Mouse (Mus musculus) megakaryocyte, embryonic 14.5 days (primary cell): Measurements from ENCODE around the gene Vsx2. TPM values are rescaled to one million over a fixed set of nuclear protein-coding genes. Genes with fewer than 3 reads are reported as not detected.

ENCODE experiments used
- H3K27me3 ChIP-seq: replicated peaks from 2 replicates; pipeline ENCODE3; 2012; ENCODE audit warnings: inconsistent platforms
- H3K36me3 ChIP-seq: replicated peaks from 2 replicates; pipeline ENCODE3; 2012; ENCODE audit warnings: low read length, inconsistent platforms, mixed read lengths
- H3K4me1 ChIP-seq: 2 replicates; pipeline ENCODE4 v1.6.1; 2012; ENCODE audit warnings: inconsistent platforms
- H3K4me3 ChIP-seq: replicated peaks from 2 replicates; pipeline ENCODE3; 2012; ENCODE audit warnings: moderate library complexity, mild to moderate bottlenecking, inconsistent platforms
- H3K9me3 ChIP-seq: 2 replicates; pipeline ENCODE4 v1.6.1; 2012; ENCODE audit warnings: inconsistent platforms
- FLI1 ChIP-seq: IDR thresholded peaks from 2 replicates; pipeline ENCODE4 v1.6.1; 2012; ENCODE audit warnings: low read length, inconsistent platforms, mixed read lengths
- GATA1 ChIP-seq: IDR thresholded peaks from 3 replicates; pipeline ENCODE4 v1.6.1; 2012; ENCODE audit warnings: mixed read lengths, low read length, inconsistent platforms, borderline replicate concordance
- polyA plus RNA-seq: library from polyadenylated mRNA; stranded (reverse); fragments of >175 nt; gene quantifications from 2 replicates; pipeline ENCODE4 v1.2.3, GENCODE M21; 2012; ENCODE audit warnings: low replicate concordance; ENCODE audit not compliant: insufficient read depth

The Vsx2 gene
- polyA plus RNA-seq, 1 experiment, result not detected

DNA sequence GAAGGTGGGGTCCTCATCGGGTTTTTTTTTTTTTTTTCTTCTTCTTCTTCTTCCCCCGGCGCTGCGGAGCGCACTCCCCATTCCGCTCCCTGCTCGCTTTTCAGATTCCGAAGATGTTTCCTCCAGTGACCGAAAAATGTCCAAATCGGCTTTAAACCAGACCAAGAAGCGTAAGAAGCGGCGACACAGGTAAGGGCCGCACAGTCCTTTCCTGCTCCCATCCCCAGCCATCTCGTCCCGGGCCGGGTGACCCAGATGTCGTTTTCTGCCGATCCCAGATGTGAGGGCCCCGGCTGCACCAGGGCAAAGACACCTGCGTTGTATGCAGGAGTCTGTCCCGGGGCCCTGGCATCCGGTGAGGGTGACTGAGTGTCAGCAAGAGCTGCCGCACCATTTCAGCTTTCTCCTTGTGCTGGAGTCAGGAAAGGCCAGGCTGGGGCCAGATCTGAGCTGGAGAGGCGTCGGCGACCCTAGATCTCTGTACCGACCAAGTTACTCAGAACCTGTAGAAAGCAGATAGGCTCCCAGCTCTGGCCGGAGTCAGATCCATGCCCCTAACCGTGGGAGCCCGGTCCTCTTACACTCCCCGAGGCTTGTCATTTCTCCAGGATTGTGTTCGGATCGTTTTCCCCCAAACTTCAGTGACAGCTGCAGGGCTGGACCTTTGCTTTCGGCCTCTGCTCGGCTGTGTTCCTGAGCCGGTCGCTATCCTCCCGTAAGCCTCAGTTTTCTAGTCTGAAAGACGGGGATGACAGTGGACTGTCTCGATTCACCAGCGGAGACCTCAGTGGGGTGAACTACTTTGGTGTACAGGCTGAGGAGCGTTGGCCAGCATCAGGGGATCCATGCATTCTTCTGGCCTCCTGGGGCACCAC, 2.1 kb downstream of the Vsx2 start:
- TF ChIP-seq GATA1, result no peak
- TF ChIP-seq FLI1, result no peak
- Histone ChIP-seq H3K36me3 (no peaks in the 10 kb centered on the region), H3K9me3 (no peaks in the 10 kb centered on the region), H3K4me1 (peaks cover 34% of the 10 kb centered on the region), H3K4me3 (no peak overlapping the region), H3K27me3 (peaks cover 90% of the 10 kb centered on the region)

DNA sequence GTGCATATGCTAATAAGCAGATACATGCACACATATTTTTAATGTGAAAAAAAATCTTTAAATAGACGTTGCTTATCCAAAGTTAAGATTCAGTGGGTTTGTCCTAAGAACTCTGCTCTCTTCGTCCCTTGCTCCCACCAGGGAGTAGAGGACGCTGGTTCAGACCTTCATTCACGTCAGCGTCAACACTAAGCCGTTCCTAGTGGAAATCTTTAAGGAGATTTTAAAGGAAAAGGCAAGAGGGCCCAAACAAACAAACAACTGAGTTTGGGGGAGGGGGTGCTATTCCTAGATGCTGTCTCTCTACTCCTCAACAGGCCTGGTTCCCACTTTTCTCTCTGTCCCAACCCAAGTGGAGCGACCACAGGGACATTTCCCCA, 2.8 kb downstream of the Vsx2 start:
- peaks cover 34% of the 10 kb centered on the region for H3K4me1 ChIP-seq
- H3K27me3 ChIP-seq, result peaks cover 92% of the 10 kb centered on the region
- H3K9me3 ChIP-seq, result no peaks in the 10 kb centered on the region
- H3K36me3 ChIP-seq, result no peaks in the 10 kb centered on the region
- no peak for TF ChIP-seq GATA1
- H3K4me3 ChIP-seq, result no peak overlapping the region

DNA sequence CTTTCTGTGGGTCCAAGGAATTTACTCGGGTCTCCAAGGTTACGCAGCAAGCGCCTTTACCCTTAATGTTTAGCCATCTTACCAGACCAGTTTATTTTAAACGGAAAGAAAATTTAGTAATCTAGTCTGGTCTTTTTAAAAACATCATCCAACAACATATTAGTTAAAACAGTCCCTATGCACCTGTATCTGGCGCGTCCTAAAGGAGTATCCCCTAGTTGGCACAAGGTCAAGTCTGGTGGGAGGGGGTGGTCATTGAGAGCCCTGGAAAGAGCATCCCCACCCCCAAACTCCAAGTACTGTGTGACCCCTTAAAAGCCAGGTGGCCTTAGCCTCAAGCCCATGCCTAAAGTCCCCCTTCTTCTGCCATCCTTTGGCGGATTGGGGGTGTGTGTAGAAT, 3.5 kb downstream of the Vsx2 start:
- TF ChIP-seq FLI1 (no peak), GATA1 (no peak)
- Histone ChIP-seq H3K27me3 (peaks cover 91% of the 10 kb centered on the region), H3K4me1 (peaks cover 34% of the 10 kb centered on the region), H3K9me3 (no peaks in the 10 kb centered on the region), H3K4me3 (no peak overlapping the region), H3K36me3 (no peaks in the 10 kb centered on the region)

DNA sequence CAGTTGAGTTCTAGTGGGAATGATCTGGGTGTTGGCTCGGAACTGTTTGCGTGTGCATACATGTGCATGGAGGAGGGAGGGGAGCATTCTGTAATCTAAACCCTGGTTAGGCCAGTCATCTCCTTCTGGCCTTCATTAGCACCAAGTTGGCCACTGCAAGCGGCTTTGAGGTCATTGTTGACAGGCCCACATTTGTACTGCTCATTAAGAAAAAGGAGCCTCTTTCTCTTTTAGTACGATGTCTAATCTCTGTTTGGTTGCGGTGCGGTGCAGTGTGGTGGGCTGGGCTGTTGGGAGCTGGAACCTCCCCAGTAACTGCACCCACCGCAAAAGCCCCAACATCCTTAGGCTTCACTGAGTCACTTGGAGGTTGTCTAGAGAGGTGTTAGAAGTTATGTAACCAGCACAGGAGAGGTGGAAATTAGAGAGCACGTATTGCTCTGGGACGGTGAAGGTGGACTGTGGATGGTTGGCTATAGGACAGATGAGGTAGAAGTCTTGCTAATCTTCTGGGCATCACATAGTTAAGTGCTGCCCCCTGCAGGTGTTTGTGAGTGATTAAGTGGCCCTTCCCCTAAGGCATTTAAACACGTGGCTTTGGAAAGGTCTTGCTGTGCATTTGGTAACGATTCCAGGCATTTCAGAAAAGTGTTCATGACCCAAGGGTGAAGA, 8.3 kb downstream of the Vsx2 start:
- Histone ChIP-seq H3K4me3 (no peak overlapping the region), H3K9me3 (peaks cover 13% of the 10 kb centered on the region), H3K4me1 (no peaks in the 10 kb centered on the region), H3K27me3 (peaks cover 64% of the 10 kb centered on the region), H3K36me3 (no peaks in the 10 kb centered on the region)
- TF ChIP-seq GATA1 (no peak), FLI1 (no peak)

DNA sequence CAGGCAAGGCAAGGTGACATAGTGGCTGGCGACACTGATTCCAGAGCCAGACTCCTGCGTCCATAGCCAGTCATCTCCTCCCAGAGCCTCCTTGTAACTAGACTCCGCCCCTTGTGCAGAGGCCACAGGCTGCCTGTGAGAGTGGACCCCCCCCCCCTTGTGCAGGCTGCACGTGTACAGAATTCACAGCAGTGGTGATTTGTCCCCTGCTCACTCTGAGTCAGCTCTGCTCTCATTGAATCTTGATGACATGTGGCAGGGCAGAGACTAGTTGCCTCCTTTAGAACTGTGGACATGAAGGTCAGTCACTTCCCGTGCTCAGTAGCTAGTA, 8.8 kb downstream of the Vsx2 start:
- no peaks in the 10 kb centered on the region for H3K36me3 ChIP-seq
- TF ChIP-seq FLI1, result no peak
- H3K9me3 ChIP-seq, result peaks cover 18% of the 10 kb centered on the region
- no peaks in the 10 kb centered on the region for H3K4me1 ChIP-seq
- H3K4me3 ChIP-seq, result no peak overlapping the region
- H3K27me3 ChIP-seq, result peaks cover 62% of the 10 kb centered on the region

DNA sequence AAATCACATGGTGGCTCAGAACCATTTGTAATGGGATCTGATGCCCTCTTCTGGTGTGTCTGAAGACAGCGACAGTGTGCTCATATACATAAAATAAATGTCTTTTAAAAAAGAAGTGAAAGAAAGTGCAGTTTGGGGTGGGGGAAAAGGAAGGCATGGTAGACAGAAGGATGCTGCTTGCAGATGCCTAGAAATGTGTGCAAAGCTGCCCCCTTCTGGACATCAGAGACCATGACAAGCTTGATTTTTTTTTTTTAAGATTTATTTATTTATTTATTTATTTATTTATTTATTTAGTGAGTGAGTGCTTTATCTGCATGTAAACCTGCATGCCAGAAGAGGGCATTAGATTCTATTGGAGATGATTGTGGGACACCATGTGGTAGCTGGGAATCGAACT, 11.7 kb downstream of the Vsx2 start:
- TF ChIP-seq FLI1, result no peak
- no peak for TF ChIP-seq GATA1
- Histone ChIP-seq H3K9me3 (peaks cover 20% of the 10 kb centered on the region), H3K4me1 (no peaks in the 10 kb centered on the region), H3K4me3 (no peak overlapping the region), H3K36me3 (no peaks in the 10 kb centered on the region), H3K27me3 (peaks cover 61% of the 10 kb centered on the region)

DNA sequence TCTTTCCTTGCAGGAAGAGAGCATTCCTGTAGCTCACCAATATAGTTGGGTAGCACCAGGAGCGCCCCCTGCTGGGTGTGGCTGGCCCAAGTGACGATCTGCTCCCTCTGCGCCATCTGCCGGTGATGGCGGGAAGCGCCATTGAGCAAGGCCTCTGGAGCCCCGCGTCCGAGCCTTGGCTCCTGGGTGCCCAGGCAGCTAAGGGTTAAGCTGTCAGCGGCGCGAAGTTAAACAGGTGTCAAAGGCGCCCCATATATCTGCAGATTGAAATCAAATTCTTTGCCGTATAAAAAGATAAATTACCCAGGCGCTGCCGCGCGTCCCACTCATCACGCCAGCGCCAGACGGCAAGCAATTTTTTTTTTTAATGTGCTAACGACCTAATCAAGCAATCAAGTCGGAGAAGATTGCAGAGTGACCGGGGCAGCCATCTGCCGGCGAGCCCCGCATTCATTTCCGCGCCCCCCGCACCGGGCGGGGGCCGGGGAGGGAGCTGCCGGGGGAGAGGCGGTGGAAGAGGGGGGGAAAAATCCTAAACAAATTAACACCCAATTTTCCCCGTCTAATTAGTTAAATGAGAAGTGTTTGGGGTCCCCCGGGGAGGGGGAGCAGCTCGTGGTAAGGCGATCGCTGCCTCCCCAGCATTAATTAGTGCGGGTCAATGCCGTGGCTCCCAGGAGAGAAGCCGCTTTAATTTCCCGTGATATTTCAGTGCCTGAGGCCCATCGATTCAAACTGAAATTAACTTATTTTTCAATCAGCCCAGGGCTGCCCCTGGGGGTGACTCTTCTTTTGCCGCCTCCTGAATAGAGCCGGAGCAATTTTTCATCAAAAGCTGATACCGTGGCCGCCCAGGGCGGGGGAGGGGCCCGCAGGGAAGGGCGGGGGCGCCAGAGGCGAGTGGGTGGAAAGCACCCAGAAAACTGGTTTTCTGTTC, 20.5 kb downstream of the Vsx2 start:
- Histone ChIP-seq H3K36me3 (no peaks in the 10 kb centered on the region), H3K27me3 (peaks cover 71% of the 10 kb centered on the region), H3K4me3 (peak overlapping the region; percentile 89), H3K4me1 (peaks cover 11% of the 10 kb centered on the region), H3K9me3 (no peaks in the 10 kb centered on the region)
- TF ChIP-seq FLI1 (no peak), GATA1 (no peak)

DNA sequence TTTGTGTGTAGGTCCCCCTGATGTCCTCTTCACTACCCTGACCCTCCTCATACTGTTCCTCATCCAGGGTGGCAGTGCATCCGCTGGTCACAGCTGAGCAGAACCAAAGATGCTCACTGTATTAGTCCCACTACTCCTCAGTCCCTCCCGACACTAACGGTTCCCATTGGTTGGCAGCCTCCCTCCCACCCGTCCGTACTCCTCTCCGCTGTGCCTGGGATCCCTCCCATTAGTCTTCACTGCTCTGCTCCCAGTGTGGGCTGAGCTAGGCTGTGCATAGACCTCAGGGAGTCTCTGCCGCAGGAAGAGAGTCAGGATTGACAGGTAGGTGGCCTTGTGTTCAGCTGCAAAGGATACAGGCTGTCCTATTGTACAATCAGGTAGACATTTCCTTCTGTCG, 28.8 kb downstream of the Vsx2 start:
- Histone ChIP-seq H3K36me3 (peaks cover 10% of the 10 kb centered on the region), H3K9me3 (no peaks in the 10 kb centered on the region), H3K4me1 (no peaks in the 10 kb centered on the region; the same call in 1 of the 2 replicates), H3K4me3 (no peak overlapping the region), H3K27me3 (peaks cover 48% of the 10 kb centered on the region)
- TF ChIP-seq GATA1 (no peak), FLI1 (no peak)

DNA sequence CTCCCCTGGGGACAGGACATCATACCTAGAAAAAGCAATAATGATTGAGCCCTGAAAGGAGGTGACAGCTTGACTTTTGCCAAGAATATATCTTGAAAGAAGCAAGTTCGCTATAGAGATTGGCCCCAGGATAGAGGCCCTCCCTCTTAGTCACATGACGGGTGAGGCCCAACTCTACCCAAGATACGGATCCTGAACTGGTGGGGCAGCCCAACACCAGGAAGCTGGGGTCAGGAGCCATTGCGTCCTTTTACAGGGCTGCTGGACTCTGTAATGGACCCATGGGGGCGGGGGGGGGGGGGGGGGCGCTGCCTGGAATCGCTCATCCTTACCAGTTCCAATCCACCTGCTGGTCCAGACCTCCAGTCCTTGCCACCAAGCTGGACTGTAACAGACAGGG, 34.4 kb downstream of the Vsx2 start:
- H3K4me1 ChIP-seq, result no peaks in the 10 kb centered on the region
- TF ChIP-seq GATA1 (no peak), FLI1 (no peak)
- no peak overlapping the region for H3K4me3 ChIP-seq
- peaks cover 5% of the 10 kb centered on the region for H3K27me3 ChIP-seq
- no peaks in the 10 kb centered on the region for H3K9me3 ChIP-seq
- peaks cover 48% of the 10 kb centered on the region for H3K36me3 ChIP-seq

DNA sequence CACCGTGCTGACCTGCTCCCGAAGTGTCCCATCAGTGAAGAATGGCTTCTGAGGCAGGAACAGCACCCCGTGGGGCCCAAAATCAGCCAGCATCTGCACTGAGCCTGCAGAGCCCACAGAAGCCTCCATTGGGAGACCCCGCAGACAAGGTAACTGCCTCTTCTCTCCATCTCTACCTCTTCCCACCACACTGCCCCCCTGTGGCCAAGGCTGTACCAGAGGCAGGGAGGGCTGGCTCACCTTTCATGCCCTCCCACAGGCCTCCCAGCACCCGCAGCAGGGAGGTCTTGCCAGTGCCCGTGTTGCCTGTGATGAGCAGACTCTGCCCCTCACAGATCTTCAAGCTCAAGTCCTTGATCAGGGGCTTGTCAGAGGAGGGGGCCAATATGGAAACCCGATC, 36.3 kb downstream of the Vsx2 start:
- no peak for TF ChIP-seq FLI1
- no peak for TF ChIP-seq GATA1
- Histone ChIP-seq H3K36me3 (peaks cover 57% of the 10 kb centered on the region), H3K9me3 (no peaks in the 10 kb centered on the region), H3K27me3 (no peaks in the 10 kb centered on the region), H3K4me1 (0 out of 2 replicates have a peak, but pooled peaks cover 1% of the 10 kb centered on the region), H3K4me3 (no peak overlapping the region)
